Mouse (Mus musculus) bone marrow macrophage, adult 2 months (primary cell): ENCODE results near the gene 4930562C15Rik. TPM values are rescaled to one million over a fixed set of nuclear protein-coding genes. Genes with fewer than 3 reads are reported as not detected.
A peak's percentile ranks its signal among the peaks of the same experiment; 100 is the strongest.

ENCODE experiments used
- H3K27ac ChIP-seq: 2 replicates; pipeline ENCODE4 v1.5.1; 2012; ENCODE audit warnings: low read depth, low read length; ENCODE audit not compliant: insufficient read depth
- H3K4me1 ChIP-seq: 2 replicates; pipeline ENCODE4 v1.6.1; 2012; ENCODE audit warnings: low read length; ENCODE audit not compliant: control insufficient read depth, insufficient read depth
- H3K4me3 ChIP-seq: 2 replicates; pipeline ENCODE4 v1.5.1; 2012; ENCODE audit warnings: mild to moderate bottlenecking, low read length, moderate library complexity; ENCODE audit not compliant: insufficient read depth
- CTCF ChIP-seq: IDR thresholded peaks from 2 replicates; pipeline ENCODE4 v1.5.1; 2012; ENCODE audit warnings: low read depth, mild to moderate bottlenecking, low read length, moderate library complexity
- POLR2A ChIP-seq: IDR thresholded peaks from 2 replicates; pipeline ENCODE4 v1.6.1; 2012; ENCODE audit warnings: mild to moderate bottlenecking, low read depth, low read length, borderline replicate concordance
- polyA plus RNA-seq: library from polyadenylated mRNA; stranded (reverse); fragments of >200 nt; gene quantifications from 2 replicates; pipeline ENCODE4 v1.2.4, GENCODE M21; 2012; ENCODE audit not compliant: missing spikeins, insufficient read depth, insufficient read length

4930562C15Rik gene
- polyA plus RNA-seq, 1 experiment, result not detected

- TF ChIP-seq POLR2A, result no peak
- TF ChIP-seq CTCF, result no peak
- H3K27ac ChIP-seq, result no peak overlapping the region
- H3K4me1 ChIP-seq, result no peaks in the 10 kb centered on the region
- H3K4me3 ChIP-seq, result no peak overlapping the region
These were observed 19.9 kb downstream of the 4930562C15Rik start for GRCm38 (mm10) chr16:4855046-4855650.

GRCm38 (mm10) chr16:4861392-4861791 lies 26.2 kb downstream of the 4930562C15Rik start:
- TF ChIP-seq CTCF (no peak), POLR2A (no peak)
- H3K4me3 ChIP-seq, result no peak overlapping the region
- no peaks in the 10 kb centered on the region for H3K4me1 ChIP-seq
- no peak overlapping the region for H3K27ac ChIP-seq

GRCm38 (mm10) chr16:4862863-4863483 lies 27.8 kb downstream of the 4930562C15Rik start:
- Histone ChIP-seq H3K4me3 (no peak overlapping the region), H3K27ac (no peak overlapping the region), H3K4me1 (no peaks in the 10 kb centered on the region)
- TF ChIP-seq CTCF, result peak; percentile 76
- no peak for TF ChIP-seq POLR2A

- Histone ChIP-seq H3K27ac (no peak overlapping the region), H3K4me3 (no peak overlapping the region), H3K4me1 (no peaks in the 10 kb centered on the region)
- TF ChIP-seq POLR2A (no peak), CTCF (no peak)
These were observed 28.5 kb downstream of the 4930562C15Rik start for GRCm38 (mm10) chr16:4863742-4864141.

- Histone ChIP-seq H3K4me3 (no peak overlapping the region), H3K4me1 (peaks cover 4% of the 10 kb centered on the region; the same call in 1 of the 2 replicates), H3K27ac (no peak overlapping the region)
- TF ChIP-seq POLR2A (no peak), CTCF (no peak)
These were observed 31.0 kb downstream of the 4930562C15Rik start for GRCm38 (mm10) chr16:4866101-4866695.

GRCm38 (mm10) chr16:4870490-4870889 lies 35.3 kb downstream of the 4930562C15Rik start:
- no peak overlapping the region for H3K4me3 ChIP-seq
- peaks cover 14% of the 10 kb centered on the region for H3K4me1 ChIP-seq
- no peak overlapping the region for H3K27ac ChIP-seq
- no peak for TF ChIP-seq POLR2A
- TF ChIP-seq CTCF, result no peak

- Histone ChIP-seq H3K4me3 (no peak overlapping the region), H3K27ac (peak overlapping the region; percentile 11; the same call in 1 of the 2 replicates), H3K4me1 (peaks cover 26% of the 10 kb centered on the region)
- TF ChIP-seq POLR2A (no peak), CTCF (no peak)
These were observed 36.7 kb downstream of the 4930562C15Rik start for GRCm38 (mm10) chr16:4871926-4872325.

- no peak overlapping the region for H3K4me3 ChIP-seq
- H3K4me1 ChIP-seq, result peaks cover 26% of the 10 kb centered on the region
- no peak overlapping the region for H3K27ac ChIP-seq
- no peak for TF ChIP-seq POLR2A
- no peak for TF ChIP-seq CTCF
These were observed 40.2 kb downstream of the 4930562C15Rik start for GRCm38 (mm10) chr16:4875198-4876032.

- Histone ChIP-seq H3K4me1 (peaks cover 26% of the 10 kb centered on the region), H3K4me3 (no peak overlapping the region), H3K27ac (no peak overlapping the region)
- TF ChIP-seq POLR2A, result no peak
- no peak for TF ChIP-seq CTCF
These were observed 40.9 kb downstream of the 4930562C15Rik start for GRCm38 (mm10) chr16:4876033-4876680.

GRCm38 (mm10) chr16:4877195-4877594 lies 42.0 kb downstream of the 4930562C15Rik start:
- Histone ChIP-seq H3K4me1 (peaks cover 28% of the 10 kb centered on the region), H3K27ac (peak overlapping the region; percentile 90), H3K4me3 (peak overlapping the region; percentile 99)
- TF ChIP-seq POLR2A (no peak), CTCF (no peak)
